22 mouse cellular contexts compared by ENCODE assay signal in the genomic region with DNA sequence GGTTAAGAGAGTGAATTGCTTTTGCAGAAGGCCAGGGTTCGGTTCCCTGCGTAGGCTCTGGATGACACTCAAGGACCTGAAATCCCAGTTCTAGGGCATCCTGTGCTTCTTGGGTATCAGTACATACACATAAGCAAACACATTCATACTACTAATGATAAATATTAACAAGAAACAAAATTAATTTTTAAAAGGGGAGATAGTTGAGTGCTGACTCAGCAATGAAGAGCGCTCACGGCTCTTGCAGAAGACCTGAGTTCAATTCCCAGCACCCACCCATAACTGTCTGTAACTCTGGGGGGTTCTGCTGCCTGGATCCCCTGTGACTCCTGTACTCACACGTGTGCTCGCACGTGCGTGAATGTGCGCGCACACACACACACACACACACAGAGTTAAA. TPM values are rescaled to one million over a fixed set of nuclear protein-coding genes. Genes with fewer than 3 reads are reported as not detected.
DNase-seq lines count a peak whose midpoint lies in the region; TF ChIP-seq lines count a peak whose summit lies in the region.
"Had no signal": no experiment of that assay in that cellular context is flagged by ENCODE, and none has a peak within 500 bp of the region (broad histone marks: within the 10 kb centered on the region; RNA-seq: fewer than 3 reads in every experiment).

No protein-coding gene starts in this region.

- H3K36me3 ChIP-seq in CH12.LX (replicated peaks in 1 of 2; ENCODE audit: control insufficient read depth in 1 of 2, insufficient read depth in 1 of 2, low read length in 1 of 2) (peaks cover 0 to 19% of the 10 kb centered on the region in 2 experiments), ES-E14 (ENCODE audit: control insufficient read depth, insufficient read depth, low read length, poor library complexity, severe bottlenecking) (peaks cover 16% of the 10 kb centered on the region)
- peaks cover 15% of the 10 kb centered on the region for H3K36me3 ChIP-seq in small intestine, adult 2 months (ENCODE audit: control insufficient read depth, insufficient read depth, low read length)

- H3K4me3 ChIP-seq in CH12.LX (replicated peaks in 1 of 3; ENCODE audit: low read depth in 2 of 3, low read length in 2 of 3, poor library complexity in 1 of 3) (no peak overlapping the region), ES-E14 (ENCODE audit: insufficient read depth in 1 of 2, low read depth in 1 of 2, low read length in 2 of 2, poor library complexity in 1 of 2, severe bottlenecking in 1 of 2) (no peak overlapping the region)
- H3K4me3 ChIP-seq in small intestine, adult 2 months (ENCODE audit: low read depth, low read length), result no peak overlapping the region
- H3K4me3 ChIP-seq: embryonic facial prominence, embryonic 13.5 days; embryonic facial prominence, embryonic 15.5 days; erythroblast, embryonic 14.5 days; forebrain, embryonic 10.5 days; forebrain, embryonic 12.5 days had no signal

- H3K9ac ChIP-seq in CH12.LX (ENCODE audit: insufficient read depth, low read depth), result no peak overlapping the region
- H3K9ac ChIP-seq in ES-E14 (ENCODE audit: insufficient read depth, low read depth, low read length, poor library complexity, severe bottlenecking), result no peak overlapping the region
- H3K9ac ChIP-seq: embryonic facial prominence, embryonic 13.5 days; embryonic facial prominence, embryonic 15.5 days; forebrain, embryonic 12.5 days had no signal

- in situ Hi-C loops in CH12.LX (cut with MboI; ENCODE audit: low pct_ligation_motif_present, low pct_unique_long_range_greater_than_20kb, low sequenced_read_pairs) (loop anchor here (10.0 kb wide), 1 partner anchor 115 kb away; no protein-coding TSS in a partner anchor), ES-E14 (cut with MboI; ENCODE audit: low sequenced_read_pairs in 2 of 2, unreplicated experiment in 2 of 2) (no loop called here)

- TF ChIP-seq EP300 in CH12.LX (IDR thresholded peaks at IDR 0.05; ENCODE audit: low read length), result no peak

- no peak for DNase-seq in CH12.LX (ENCODE audit: extremely low read depth)
- no peak for DNase-seq in ES-E14 (ENCODE audit: low read depth, low spot score)
- no peak for DNase-seq in thymus, postnatal 36 days
- no peak for DNase-seq in adrenal gland, postnatal 25 days
- DNase-seq: adrenal gland, adult 8-10 months; adrenal gland, postnatal 14 days; cerebellum, adult 11 months; cerebellum, adult 18-20 months; cerebellum, adult 8-10 months; cerebellum, adult 9-11 months; cerebellum, postnatal 14 days; cerebellum, postnatal 36 days; embryo, embryonic 11 days had no signal

- no peak overlapping the region for H3K4me2 ChIP-seq in CH12.LX (ENCODE audit: insufficient read depth, low read depth, poor library complexity, severe bottlenecking)
- H3K4me2 ChIP-seq: embryonic facial prominence, embryonic 13.5 days; embryonic facial prominence, embryonic 15.5 days; forebrain, embryonic 12.5 days had no signal

- H3K27ac ChIP-seq in CH12.LX (ENCODE audit: insufficient read depth, low read depth) (no peak overlapping the region), ES-E14 (ENCODE audit: insufficient read depth, low read depth, low read length, poor library complexity, severe bottlenecking) (no peak overlapping the region)
- peak overlapping the region; percentile 86; the same call in 1 of the 2 replicates for H3K27ac ChIP-seq in small intestine, adult 2 months (ENCODE audit: insufficient read depth, low read depth, low read length)
- H3K27ac ChIP-seq: embryonic facial prominence, embryonic 13.5 days; embryonic facial prominence, embryonic 15.5 days; forebrain, embryonic 10.5 days; forebrain, embryonic 12.5 days had no signal

- no peaks in the 10 kb centered on the region for H3K27me3 ChIP-seq in CH12.LX (replicated peaks)
- H3K27me3 ChIP-seq in small intestine, adult 2 months (ENCODE audit: control insufficient read depth, insufficient read depth, low read length), result no peaks in the 10 kb centered on the region
- H3K27me3 ChIP-seq: Patski had no signal

- H3K4me1 ChIP-seq in CH12.LX (ENCODE audit: control insufficient read depth in 1 of 2, insufficient read depth in 2 of 2) (peaks cover 2 to 13% of the 10 kb centered on the region in 2 experiments; a peak in 2 of 4 replicates), ES-E14 (ENCODE audit: control insufficient read depth in 2 of 2, insufficient read depth in 2 of 2, low read length in 2 of 2, poor library complexity in 1 of 2) (peaks cover 0 to 5% of the 10 kb centered on the region in 2 experiments; a peak in 1 of 4 replicates)
- peaks cover 12% of the 10 kb centered on the region; the same call in 1 of the 2 replicates for H3K4me1 ChIP-seq in small intestine, adult 2 months (ENCODE audit: control insufficient read depth, insufficient read depth, insufficient read length, low read length)

- whole genome bisulfite sequencing in small intestine, adult 2 months, result 91% methylated on average over 10 of the region's 10 CpGs

- no peak for TF ChIP-seq CTCF in CH12.LX (conservative IDR thresholded peaks at IDR 0.05 in 1 of 2, IDR thresholded peaks at IDR 0.05 in 1 of 2; ENCODE audit: low read depth in 2 of 2, low read length in 2 of 2)
- TF ChIP-seq CTCF in small intestine, adult 2 months (IDR thresholded peaks at IDR 0.05; ENCODE audit: extremely low read depth, insufficient read length, insufficient replicate concordance, low read depth, low read length), result no peak

- dilution Hi-C loops in CH12.LX (cut with MboI; ENCODE audit: extremely low pct_ligation_motif_present, extremely low pct_unique_long_range_greater_than_20kb, low sequenced_read_pairs), result no loop called here

- H3K9me3 ChIP-seq in CH12.LX (replicated peaks; ENCODE audit: low read length), result no peaks in the 10 kb centered on the region
- no peaks in the 10 kb centered on the region for H3K9me3 ChIP-seq in ES-E14 (ENCODE audit: control insufficient read depth, insufficient read depth, low read depth, low read length)
- H3K9me3 ChIP-seq: embryonic facial prominence, embryonic 13.5 days; embryonic facial prominence, embryonic 15.5 days; forebrain, embryonic 10.5 days; forebrain, embryonic 12.5 days had no signal

- no peak for TF ChIP-seq POLR2A in CH12.LX (IDR thresholded peaks at IDR 0.05; ENCODE audit: low read depth, low read length)
- no peak for TF ChIP-seq POLR2A in small intestine, adult 2 months (IDR thresholded peaks at IDR 0.05; ENCODE audit: low read depth, low read length)

- TF ChIP-seq RAD21 in CH12.LX (IDR thresholded peaks at IDR 0.05; ENCODE audit: low read depth, low read length), result no peak

- no peaks in the 10 kb centered on the region for H3K79me2 ChIP-seq in CH12.LX (replicated peaks; ENCODE audit: control insufficient read depth, extremely low read depth, insufficient read depth, poor library complexity, severe bottlenecking)

TF ChIP-seq in CH12.LX, 34 proteins besides CTCF, POLR2A, EP300 and RAD21:
- no peak for TF ChIP-seq ZNF384 (IDR thresholded peaks at IDR 0.05; ENCODE audit: low read depth, low read length)
- no peak for TF ChIP-seq POLR2AphosphoS2 (IDR thresholded peaks at IDR 0.05; ENCODE audit: low read depth, low read length)
- no peak for TF ChIP-seq SMC3 (IDR thresholded peaks at IDR 0.05; ENCODE audit: low read depth, low read length)
- no peak for TF ChIP-seq BHLHE40 (IDR thresholded peaks at IDR 0.05; ENCODE audit: low read depth, low read length)
- no peak for TF ChIP-seq ZMIZ1 (IDR thresholded peaks at IDR 0.05; ENCODE audit: low read depth, low read length)
- no peak for TF ChIP-seq MEF2A (IDR thresholded peaks at IDR 0.05; ENCODE audit: borderline replicate concordance, low read depth, low read length)
- TF ChIP-seq ELF1 (IDR thresholded peaks at IDR 0.05; ENCODE audit: low read depth, low read length), result no peak
- TF ChIP-seq MAFK (IDR thresholded peaks at IDR 0.05; ENCODE audit: insufficient replicate concordance, low read length), result peak; percentile 85
- TF ChIP-seq USF2 (conservative IDR thresholded peaks at IDR 0.05; ENCODE audit: low read depth, low read length), result no peak

TF ChIP-seq in ES-E14, 5 proteins besides CTCF, POLR2A, EP300 and RAD21:
- TF ChIP-seq MAFK (IDR thresholded peaks at IDR 0.05; ENCODE audit: insufficient read depth, low read depth, low read length) (peak; percentile 70; the same call in 1 of the 2 replicates), ZNF384 (IDR thresholded peaks at IDR 0.05; ENCODE audit: low read depth, low read length) (no peak)
TF ChIP-seq in ES-E14: peak in this region for 1.

RNA-seq across cellular contexts. Expression of gene Cygb, which starts 35.5 kb away (rescaled TPM):
- total RNA-seq in CH12.LX (2012; rRNA removed) (not detected in 2 replicates), CH12.LX (2014; rRNA removed) (not detected in 2 replicates), ES-E14 (2012; rRNA removed) (0.37 and 0.40 TPM in 2 replicates)
- polyA plus RNA-seq in CH12.LX (2012; ENCODE audit: insufficient read length, low read depth), result 0.11 TPM in 1 of 2 replicates, not detected in the other
- 14.2 and 23.7 TPM in 2 replicates for polyA plus RNA-seq in small intestine, adult 2 months (2012; rRNA removed)
- 18.7 and 25.4 TPM in 2 replicates for total RNA-seq in adrenal gland, postnatal 25 days (2021)
- total RNA-seq: common myeloid progenitor, adult 5-6 weeks had no signal
- polyA plus RNA-seq: activated CD4-positive, CD25-positive, alpha-beta regulatory T cell, adult 4 months had no signal

RNA-seq across cellular contexts. Expression of gene Prcd, which starts 36.3 kb away (rescaled TPM):
- total RNA-seq in CH12.LX (2012; rRNA removed) (not detected in 2 replicates), CH12.LX (2014; rRNA removed) (not detected in 2 replicates), ES-E14 (2012; rRNA removed) (2.0 and 2.2 TPM in 2 replicates)
- polyA plus RNA-seq in CH12.LX (2012; ENCODE audit: insufficient read length, low read depth), result not detected in 2 replicates
- 0.30 TPM in 1 of 2 replicates, not detected in the other for polyA plus RNA-seq in small intestine, adult 2 months (2012; rRNA removed)
- total RNA-seq in adrenal gland, postnatal 25 days (2021), result 9.2 and 13.0 TPM in 2 replicates
- total RNA-seq: common myeloid progenitor, adult 5-6 weeks had no signal
- polyA plus RNA-seq: activated CD4-positive, CD25-positive, alpha-beta regulatory T cell, adult 4 months; erythroblast, embryonic 14.5 days had no signal

Comparison
In these comparisons a context has a peak if more than half of its experiments do, and no peak if none do; other contexts are left out.
1. RNA of gene Cygb, which starts 35.5 kb away (total RNA-seq): 18.7 to 25.4 TPM in adrenal gland, postnatal 25 days; 0.37 to 0.40 TPM in ES-E14 and not detected in CH12.LX; every median in the first group is over 10 times any median in the second.